Mouse (Mus musculus) heart, embryonic 10.5 days (tissue): Measurements from ENCODE around the gene Rxfp3. TPM values are rescaled to one million over a fixed set of nuclear protein-coding genes. Genes with fewer than 3 reads are reported as not detected.
"Not testable (repeated sequence)": the region's sequence is repeated elsewhere in the genome, so short reads cannot be mapped to it uniquely, and the experiment has no call there.

Source experiments
- DNase-seq: peaks from one replicate; pipeline ENCODE4 v3.0.0-alpha.2; 2017; ENCODE audit warnings: low spot score
- H3K27ac ChIP-seq: fragments of 300-500 bp; sonication (generic); 2 replicates; pipeline ENCODE4 v1.5.1; 2016; ENCODE audit warnings: mild to moderate bottlenecking
- H3K27me3 ChIP-seq: fragments of 300-500 bp; sonication (generic); 2 replicates; pipeline ENCODE4 v1.6.1; 2016; ENCODE audit warnings: mild to moderate bottlenecking; ENCODE audit not compliant: poor library complexity, insufficient read depth, severe bottlenecking
- H3K36me3 ChIP-seq: fragments of 300-500 bp; sonication (generic); 2 replicates; pipeline ENCODE4 v1.6.1; 2016; ENCODE audit warnings: mild to moderate bottlenecking, moderate library complexity
- H3K4me1 ChIP-seq: fragments of 300-500 bp; sonication (generic); 2 replicates; pipeline ENCODE4 v1.6.1; 2016; ENCODE audit warnings: mild to moderate bottlenecking
- H3K4me3 ChIP-seq: fragments of 300-500 bp; sonication (generic); 2 replicates; pipeline ENCODE4 v1.5.1; 2016; ENCODE audit warnings: mild to moderate bottlenecking, moderate library complexity
- H3K9me3 ChIP-seq: fragments of 300-500 bp; sonication (generic); 2 replicates; pipeline ENCODE4 v1.6.1; 2016; ENCODE audit warnings: mild to moderate bottlenecking, moderate library complexity
- WGBS: fragments of 180-500 bp; shearing (Covaris S2); methylation state at CpG from one replicate; pipeline ENCODE4 v1.1.7; 2016; 5-methylcytosine and 5-hydroxymethylcytosine counted together
- polyA plus RNA-seq: library from polyadenylated mRNA; unstranded; fragments of >200 nt; fragmentation: Nextera tagmentation; extraction: Ambion mirVana; gene quantifications from 2 replicates; pipeline ENCODE4 v1.2.1, GENCODE M21; 2016

Rxfp3 gene
- polyA plus RNA-seq, 1 experiment from 2014 or later: 0.48 TPM

- H3K27ac ChIP-seq: no peak overlapping the region
- no peaks in the 10 kb centered on the region for H3K9me3 ChIP-seq
- peaks cover 26% of the 10 kb centered on the region for H3K27me3 ChIP-seq
- H3K4me1 ChIP-seq: no peaks in the 10 kb centered on the region
- no peaks in the 10 kb centered on the region for H3K36me3 ChIP-seq
- peak; percentile 53 for DNase-seq
- 83% methylated on average over 11 of the region's 11 CpGs for WGBS
- no peak overlapping the region for H3K4me3 ChIP-seq
Measured at GRCm38 (mm10) chr15:11010976-11011548, 26.7 kb downstream of the Rxfp3 start.

- Histone ChIP-seq H3K27ac (no peak overlapping the region), H3K36me3 (no peaks in the 10 kb centered on the region), H3K27me3 (peaks cover 26% of the 10 kb centered on the region), H3K4me1 (no peaks in the 10 kb centered on the region), H3K9me3 (no peaks in the 10 kb centered on the region), H3K4me3 (no peak overlapping the region)
- DNase-seq: peak; percentile 33
- whole genome bisulfite sequencing: 19% methylated on average over 5 of the region's 5 CpGs
Measured at GRCm38 (mm10) chr15:11008756-11009155, 29.0 kb downstream of the Rxfp3 start.

- H3K4me1 ChIP-seq: 0 out of 2 replicates have a peak, but pooled peaks cover 4% of the 10 kb centered on the region
- no peak overlapping the region for H3K27ac ChIP-seq
- peaks cover 14% of the 10 kb centered on the region for H3K27me3 ChIP-seq
- 43% methylated on average over 6 of the region's 6 CpGs for WGBS
- peak; percentile 73 for DNase-seq
- no peaks in the 10 kb centered on the region for H3K36me3 ChIP-seq
- H3K9me3 ChIP-seq: no peaks in the 10 kb centered on the region
- no peak overlapping the region for H3K4me3 ChIP-seq
Measured at GRCm38 (mm10) chr15:11004646-11005045, 33.1 kb downstream of the Rxfp3 start.

GRCm38 (mm10) chr15:11003791-11004190, 34.0 kb downstream of the Rxfp3 start:
- DNase-seq: peak; percentile 54
- Histone ChIP-seq H3K27me3 (peaks cover 10% of the 10 kb centered on the region), H3K36me3 (no peaks in the 10 kb centered on the region), H3K27ac (no peak overlapping the region), H3K9me3 (no peaks in the 10 kb centered on the region), H3K4me1 (0 out of 2 replicates have a peak, but pooled peaks cover 4% of the 10 kb centered on the region), H3K4me3 (no peak overlapping the region)
- 74% methylated on average over 4 of the region's 4 CpGs for WGBS

- no peak within 1 kb of the TSS for H3K4me3 ChIP-seq
- no peak for DNase-seq
Measured at GRCm38 (mm10) chr15:11000421-11000820, 37.4 kb downstream of the Rxfp3 start, which contains the start of gene Slc45a2. Gene Slc45a2, plus strand, starts transcription at chr15:11000721.

GRCm38 (mm10) chr15:10999832-11000231, 38.0 kb downstream of the Rxfp3 start:
- H3K4me1 ChIP-seq: 0 out of 2 replicates have a peak, but pooled peaks cover 4% of the 10 kb centered on the region
- no peak overlapping the region for H3K27ac ChIP-seq
- peaks cover 4% of the 10 kb centered on the region; the same call in 1 of the 2 replicates for H3K36me3 ChIP-seq
- DNase-seq: no peak
- WGBS: 41% methylated on average over 5 of the region's 5 CpGs
- no peaks in the 10 kb centered on the region for H3K27me3 ChIP-seq
- H3K4me3 ChIP-seq: no peak overlapping the region
- no peaks in the 10 kb centered on the region for H3K9me3 ChIP-seq

More at GRCm38 (mm10) chr15:11000421-11000820, 37.4 kb downstream of the Rxfp3 start, which contains the start of gene Slc45a2:
- H3K27ac ChIP-seq: no peak within 1 kb of the TSS
- no peaks in the 10 kb centered on the region for H3K9me3 ChIP-seq
- 33% methylated on average over 7 of the region's 7 CpGs for WGBS
- H3K36me3 ChIP-seq: no peaks in the 10 kb centered on the region
- H3K27me3 ChIP-seq: no peaks in the 10 kb centered on the region
- 0 out of 2 replicates have a peak, but pooled peaks cover 4% of the 10 kb centered on the region for H3K4me1 ChIP-seq

GRCm38 (mm10) chr15:10991566-10991965, 46.2 kb downstream of the Rxfp3 start:
- WGBS: 100% methylated on average over 1 of the region's 1 CpGs
- no peak overlapping the region for H3K4me3 ChIP-seq
- H3K27ac ChIP-seq: no peak overlapping the region
- no peak for DNase-seq
- peaks cover 19% of the 10 kb centered on the region; the same call in 1 of the 2 replicates for H3K36me3 ChIP-seq
- no peaks in the 10 kb centered on the region for H3K9me3 ChIP-seq
- H3K4me1 ChIP-seq: no peaks in the 10 kb centered on the region
- H3K27me3 ChIP-seq: no peaks in the 10 kb centered on the region

GRCm38 (mm10) chr15:10990411-10990810, 47.4 kb downstream of the Rxfp3 start:
- no peak for DNase-seq
- 37% methylated on average over 2 of the region's 2 CpGs for WGBS
- H3K36me3 ChIP-seq: peaks cover 19% of the 10 kb centered on the region; the same call in 1 of the 2 replicates
- H3K4me1 ChIP-seq: no peaks in the 10 kb centered on the region
- H3K4me3 ChIP-seq: no peak overlapping the region
- H3K27me3 ChIP-seq: no peaks in the 10 kb centered on the region
- H3K27ac ChIP-seq: no peak overlapping the region
- no peaks in the 10 kb centered on the region for H3K9me3 ChIP-seq

GRCm38 (mm10) chr15:10986477-10986876, 51.3 kb downstream of the Rxfp3 start:
- not testable (repeated sequence) for H3K4me3 ChIP-seq, H3K27ac ChIP-seq, DNase-seq, H3K27me3 ChIP-seq, H3K4me1 ChIP-seq, H3K9me3 ChIP-seq
- WGBS: 80% methylated on average over 2 of the region's 2 CpGs
- peaks cover 14% of the 10 kb centered on the region; the same call in 1 of the 2 replicates for H3K36me3 ChIP-seq

GRCm38 (mm10) chr15:10985756-10986155, 52.0 kb downstream of the Rxfp3 start:
- no peak for DNase-seq
- Histone ChIP-seq H3K36me3 (peaks cover 14% of the 10 kb centered on the region; the same call in 1 of the 2 replicates), H3K4me1 (peaks cover 3% of the 10 kb centered on the region), H3K9me3 (no peaks in the 10 kb centered on the region), H3K27me3 (no peaks in the 10 kb centered on the region), H3K27ac (no peak overlapping the region), H3K4me3 (no peak overlapping the region)
- WGBS: 79% methylated on average over 6 of the region's 6 CpGs

Other genes starting within 250 kb of the Rxfp3 start
- gene C1qtnf3, start 85.7 kb downstream of the Rxfp3 start, polyA plus RNA-seq: 0.12 and 0.77 TPM in 2 replicates
- gene Amacr, start 56.2 kb downstream of the Rxfp3 start, polyA plus RNA-seq: 14.2 and 17.9 TPM in 2 replicates
- 0.16 TPM in 1 of 2 replicates, not detected in the other for gene Slc45a2, start 37.3 kb downstream of the Rxfp3 start, polyA plus RNA-seq
- gene Adamts12, start 26.8 kb upstream of the Rxfp3 start, polyA plus RNA-seq: 1.0 and 2.1 TPM in 2 replicates